Mouse (Mus musculus) bone marrow macrophage, adult 2 months (primary cell): ENCODE data around the gene Btnl10.

Experiments
- CTCF ChIP-seq: IDR thresholded peaks from 2 replicates; pipeline ENCODE4 v1.5.1; 2012; ENCODE audit warnings: low read depth, mild to moderate bottlenecking, low read length, moderate library complexity
- POLR2A ChIP-seq: IDR thresholded peaks from 2 replicates; pipeline ENCODE4 v1.6.1; 2012; ENCODE audit warnings: mild to moderate bottlenecking, low read depth, low read length, borderline replicate concordance

DNA sequence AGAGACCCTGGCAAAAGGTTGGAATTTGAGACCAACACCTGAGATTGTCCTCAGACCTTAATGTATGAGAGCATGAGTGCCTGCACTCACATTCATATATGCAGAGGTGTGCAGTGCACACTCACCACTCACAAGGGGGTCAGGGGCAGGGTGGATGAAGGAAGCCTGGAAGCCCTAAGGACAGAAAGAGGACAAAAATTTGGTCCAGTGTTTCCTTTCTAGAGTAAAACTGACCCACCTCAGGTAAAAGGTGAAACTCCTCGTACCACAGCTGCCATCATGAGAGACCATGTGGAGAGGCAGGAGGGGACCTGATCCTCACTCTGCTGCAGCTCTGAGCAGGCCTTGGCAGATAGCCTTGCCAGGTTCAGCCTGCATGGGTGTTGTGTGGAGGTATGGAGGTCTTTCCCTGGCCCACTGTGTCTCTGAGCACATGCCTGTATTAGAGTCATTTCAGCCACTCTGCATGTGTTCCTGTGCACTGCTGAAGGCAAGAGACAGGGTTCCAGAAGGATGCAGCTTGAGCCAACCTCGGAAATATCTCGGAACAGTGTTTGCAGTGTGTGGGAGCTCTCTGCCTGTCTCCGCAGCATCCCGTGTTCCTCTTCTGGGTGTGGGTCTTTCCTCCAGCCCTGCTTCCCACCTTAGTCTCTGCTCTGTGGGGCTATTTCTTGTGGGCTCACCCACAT is 39.7 kb downstream of the Btnl10 start:
- TF ChIP-seq CTCF (no peak), POLR2A (no peak)
